Mouse (Mus musculus) bone marrow, adult 2 months (tissue): ENCODE measurements around the gene Ankrd63.

ENCODE experiments used
- CTCF ChIP-seq: fragments of 200-500 bp; IDR thresholded peaks from 2 replicates; pipeline ENCODE4 v1.5.1; 2011; ENCODE audit warnings: low read length, control low read depth; ENCODE audit not compliant: control insufficient read depth, insufficient read depth
- POLR2A ChIP-seq: fragments of 200-500 bp; IDR thresholded peaks from 2 replicates; pipeline ENCODE4 v1.6.1; 2011; ENCODE audit warnings: low read depth, mild to moderate bottlenecking, control low read depth, low read length, borderline replicate concordance; ENCODE audit not compliant: control insufficient read depth

DNA sequence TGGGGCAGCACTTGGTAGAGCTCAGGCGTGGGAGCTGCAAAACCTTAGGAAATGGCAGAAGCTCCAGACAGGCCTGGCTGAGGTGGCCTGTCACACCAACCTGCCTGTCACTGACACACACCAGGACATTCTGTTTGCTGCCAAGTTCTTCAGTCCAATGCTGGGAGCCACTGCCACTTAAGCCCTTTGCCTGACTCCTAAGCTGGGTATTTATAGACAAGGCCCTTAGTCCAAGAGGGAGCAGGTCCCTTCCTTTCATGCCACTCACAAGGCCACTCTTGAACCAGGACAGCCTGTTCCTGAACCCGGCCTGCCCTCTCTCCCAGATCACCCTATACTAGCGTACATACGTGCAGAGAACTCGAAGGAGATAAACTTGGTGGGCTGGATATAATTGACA lies 12.9 kb upstream of the Ankrd63 start:
- no peak for TF ChIP-seq POLR2A
- TF ChIP-seq CTCF: no peak
